Mouse (Mus musculus) urinary bladder, adult 18-20 months (tissue): Measurements from ENCODE around the gene Cers6.
A peak's percentile ranks its signal among the peaks of the same experiment; 100 is the strongest.

Source experiments
- DNase-seq, 2 experiments: peaks; one replicate each; pipeline ENCODE4 v3.0.0; 2022; ENCODE audit warnings: low spot score in 2 of 2, mixed read lengths in 2 of 2

Cers6 gene

GRCm38 (mm10) chr2:69115921-69116320 lies 254.7 kb downstream of the Cers6 start:
- no peak for DNase-seq

- no peak for DNase-seq
These were observed 255.5 kb downstream of the Cers6 start for GRCm38 (mm10) chr2:69116767-69117166.

GRCm38 (mm10) chr2:69118994-69119393 lies 257.8 kb downstream of the Cers6 start:
- no peak for DNase-seq

GRCm38 (mm10) chr2:69119718-69120117 lies 258.5 kb downstream of the Cers6 start:
- no peak for DNase-seq

- no peak for DNase-seq
These were observed 260.4 kb downstream of the Cers6 start for GRCm38 (mm10) chr2:69121681-69122080.

- no peak for DNase-seq
These were observed 264.2 kb downstream of the Cers6 start for GRCm38 (mm10) chr2:69125425-69125824.

- DNase-seq, result no peak
These were observed 267.1 kb downstream of the Cers6 start for GRCm38 (mm10) chr2:69128321-69128720.

GRCm38 (mm10) chr2:69128921-69129395 lies 267.7 kb downstream of the Cers6 start:
- DNase-seq, result no peak

- no peak for DNase-seq
These were observed 268.4 kb downstream of the Cers6 start for GRCm38 (mm10) chr2:69129425-69130210.

- no peak for DNase-seq
These were observed 270.8 kb downstream of the Cers6 start for GRCm38 (mm10) chr2:69132046-69132445.

- DNase-seq, result peak; percentile 17 to 48
These were observed 271.3 kb downstream of the Cers6 start for GRCm38 (mm10) chr2:69132488-69133040.

- DNase-seq, result no peak
These were observed 272.9 kb downstream of the Cers6 start for GRCm38 (mm10) chr2:69134186-69134585.

GRCm38 (mm10) chr2:69134937-69135336 lies 273.7 kb downstream of the Cers6 start:
- DNase-seq, result no peak

- DNase-seq, result peak; percentile 16 to 20
These were observed 274.7 kb downstream of the Cers6 start, which contains the start of gene Nostrin for GRCm38 (mm10) chr2:69135661-69136576. Gene Nostrin (plus strand): TSS chr2:69135800.

- DNase-seq, result no peak
These were observed 276.3 kb downstream of the Cers6 start for GRCm38 (mm10) chr2:69137406-69138084.

- DNase-seq, result no peak
These were observed 277.5 kb downstream of the Cers6 start for GRCm38 (mm10) chr2:69138759-69139158.

- no peak for DNase-seq
These were observed 279.0 kb downstream of the Cers6 start for GRCm38 (mm10) chr2:69140215-69140614.

- DNase-seq, result no peak
These were observed 279.6 kb downstream of the Cers6 start for GRCm38 (mm10) chr2:69140816-69141215.

GRCm38 (mm10) chr2:69148691-69149090 lies 287.4 kb downstream of the Cers6 start:
- DNase-seq, result no peak

GRCm38 (mm10) chr2:69149154-69149553 lies 287.9 kb downstream of the Cers6 start:
- peak in 1 of 2 experiments; percentile 45 for DNase-seq

- no peak for DNase-seq
These were observed 289.6 kb downstream of the Cers6 start for GRCm38 (mm10) chr2:69150841-69151240.
